Mouse (Mus musculus): ENCODE measurements around the gene Xylb. TPM values are rescaled to one million over a fixed set of nuclear protein-coding genes. Genes with fewer than 3 reads are reported as not detected.
A peak's percentile ranks its signal among the peaks of the same experiment; 100 is the strongest.

The Xylb gene
- polyA plus RNA-seq, 1 experiment from 2014 or later, result 4.6 TPM

DNA sequence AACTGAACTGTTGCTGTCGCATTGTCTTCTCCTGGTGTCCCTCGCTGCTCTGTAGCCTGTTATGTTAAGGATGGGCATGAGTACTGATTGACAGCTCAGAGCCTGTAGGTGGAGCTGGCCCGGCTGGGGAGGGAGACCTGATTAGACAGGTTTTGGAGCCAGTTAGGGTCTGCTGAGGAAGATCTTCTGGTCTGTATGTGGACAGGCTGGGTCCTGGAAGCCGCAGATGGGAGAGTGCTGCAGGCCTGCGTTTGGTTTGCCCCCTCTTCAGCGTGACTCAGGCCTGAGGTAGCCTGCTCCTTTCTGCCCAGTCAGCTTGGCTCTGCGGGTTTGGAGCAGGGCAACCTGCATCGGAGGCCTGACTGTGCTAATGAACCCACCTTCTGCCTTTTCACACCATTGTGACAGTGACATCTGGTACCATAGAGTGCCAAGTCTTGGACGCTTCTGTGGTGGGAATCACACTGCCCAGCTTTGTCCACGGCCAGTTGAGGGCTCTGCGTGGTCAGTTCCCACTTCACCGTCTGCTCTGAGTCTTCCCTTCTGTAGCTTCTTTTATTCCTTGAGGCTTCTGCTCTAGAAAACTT, 62.8 kb downstream of the Xylb start:
- Histone ChIP-seq H3K4me3 (ENCODE audit: low read depth, low read length) (no peak overlapping the region), H3K36me3 (ENCODE audit: control insufficient read depth, insufficient read depth, low read length) (no peaks in the 10 kb centered on the region), H3K9ac (ENCODE audit: low read depth, low read length) (no peak overlapping the region), H3K9me3 (ENCODE audit: control insufficient read depth, low read length) (no peaks in the 10 kb centered on the region), H3K4me2 (replicated peaks; ENCODE audit: low read depth, low read length) (no peak overlapping the region), H3K27ac (ENCODE audit: low read depth, low read length) (no peak overlapping the region), H3K27me3 (ENCODE audit: control insufficient read depth, insufficient read depth, low read length) (no peaks in the 10 kb centered on the region), H3K4me1 (replicated peaks; ENCODE audit: control insufficient read depth, insufficient read depth, low read length) (no peaks in the 10 kb centered on the region)
- ATAC-seq (ENCODE audit: low FRiP score) (no peak), DNase-seq (ENCODE audit: low spot score) (no peak)
- WGBS, result 83% methylated on average over 12 of the region's 12 CpGs

DNA sequence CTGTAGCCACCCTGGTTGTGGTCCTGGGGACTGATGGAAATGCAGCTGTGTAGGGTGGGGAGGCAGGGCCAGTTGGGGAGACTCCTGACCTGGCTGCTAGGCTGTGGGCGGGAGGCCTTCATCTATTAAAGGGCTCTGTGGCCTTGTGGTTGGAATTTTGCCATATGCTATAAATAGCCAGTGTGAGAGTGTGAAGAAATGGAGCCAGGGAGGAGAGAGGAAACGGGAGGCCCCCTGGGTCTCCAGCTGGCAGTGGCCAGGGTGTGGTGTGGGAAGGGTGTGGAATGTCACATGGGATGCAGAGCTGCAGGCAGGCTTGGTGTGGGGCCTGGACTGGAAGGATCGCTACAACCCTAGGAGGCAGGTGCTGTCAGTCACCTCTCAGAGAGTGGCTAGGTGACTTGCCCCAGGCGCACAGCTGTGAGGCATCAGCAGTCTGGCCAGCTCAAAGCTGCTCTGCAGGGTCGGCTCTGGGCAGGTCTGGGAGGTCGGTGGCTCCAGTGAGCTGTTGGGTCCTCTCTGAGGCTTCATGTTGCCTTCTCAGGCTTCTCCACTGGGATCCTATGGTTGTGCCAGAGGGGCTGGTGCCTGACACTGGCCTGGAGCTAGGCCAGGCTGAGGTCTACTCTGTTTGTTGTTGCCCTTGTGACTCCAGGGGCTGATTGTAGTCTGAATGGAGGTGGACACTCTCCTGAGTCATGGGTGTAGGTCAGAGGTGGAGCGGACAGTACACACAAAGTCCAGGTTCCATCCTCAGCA, 68.2 kb downstream of the Xylb start:
- no peak overlapping the region for H3K4me3 ChIP-seq (ENCODE audit: low read depth, low read length)
- H3K27me3 ChIP-seq (ENCODE audit: control insufficient read depth, insufficient read depth, low read length), result no peaks in the 10 kb centered on the region
- peak overlapping the region; percentile 15; the same call in 1 of the 2 replicates for H3K9ac ChIP-seq (ENCODE audit: low read depth, low read length)
- H3K9me3 ChIP-seq (ENCODE audit: control insufficient read depth, low read length), result no peaks in the 10 kb centered on the region
- 70% methylated on average over 7 of the region's 7 CpGs for WGBS
- no peak overlapping the region for H3K4me2 ChIP-seq (replicated peaks; ENCODE audit: low read depth, low read length)
- no peak overlapping the region; the same call in 1 of the 2 replicates for H3K27ac ChIP-seq (ENCODE audit: low read depth, low read length)
- 0 out of 2 replicates have a peak, but pooled peaks cover 3% of the 10 kb centered on the region for H3K36me3 ChIP-seq (ENCODE audit: control insufficient read depth, insufficient read depth, low read length)
- DNase-seq (ENCODE audit: low spot score) (no peak), ATAC-seq (ENCODE audit: low FRiP score) (peak; percentile 41; the same call in 1 of the 2 replicates)
- 0 out of 2 replicates have a peak, but pooled peaks cover 4% of the 10 kb centered on the region for H3K4me1 ChIP-seq (replicated peaks; ENCODE audit: control insufficient read depth, insufficient read depth, low read length)

DNA sequence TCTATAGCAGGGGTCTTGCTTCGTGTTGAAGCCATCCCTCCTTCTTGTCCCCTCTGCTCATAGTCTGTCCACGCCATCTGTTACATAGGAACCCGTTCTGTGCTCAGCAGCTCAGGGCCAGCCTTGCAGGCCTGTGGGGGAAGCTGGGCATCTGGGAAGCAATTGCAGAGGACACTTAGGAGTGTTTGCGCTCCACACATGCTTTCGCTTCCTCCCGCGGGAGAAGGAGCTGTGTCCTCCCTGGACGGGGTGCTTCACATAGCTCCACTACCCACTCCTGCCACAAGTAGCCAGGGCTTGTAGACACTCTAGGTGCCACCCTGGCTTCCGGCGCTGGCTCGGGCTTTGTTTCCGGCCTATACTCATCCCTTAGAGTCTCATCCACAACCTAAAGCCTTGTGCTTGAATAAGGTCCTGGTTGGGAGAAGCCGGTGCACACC, 68.8 kb downstream of the Xylb start:
- Histone ChIP-seq H3K4me2 (replicated peaks; ENCODE audit: low read depth, low read length) (no peak overlapping the region), H3K27me3 (ENCODE audit: control insufficient read depth, insufficient read depth, low read length) (no peaks in the 10 kb centered on the region), H3K27ac (ENCODE audit: low read depth, low read length) (no peak overlapping the region), H3K9me3 (ENCODE audit: control insufficient read depth, low read length) (no peaks in the 10 kb centered on the region), H3K36me3 (ENCODE audit: control insufficient read depth, insufficient read depth, low read length) (0 out of 2 replicates have a peak, but pooled peaks cover 3% of the 10 kb centered on the region), H3K4me3 (ENCODE audit: low read depth, low read length) (no peak overlapping the region), H3K4me1 (replicated peaks; ENCODE audit: control insufficient read depth, insufficient read depth, low read length) (0 out of 2 replicates have a peak, but pooled peaks cover 4% of the 10 kb centered on the region), H3K9ac (ENCODE audit: low read depth, low read length) (no peak overlapping the region)
- ATAC-seq (ENCODE audit: low FRiP score), result no peak
- WGBS, result 86% methylated on average over 13 of the region's 13 CpGs
- no peak for DNase-seq (ENCODE audit: low spot score)

DNA sequence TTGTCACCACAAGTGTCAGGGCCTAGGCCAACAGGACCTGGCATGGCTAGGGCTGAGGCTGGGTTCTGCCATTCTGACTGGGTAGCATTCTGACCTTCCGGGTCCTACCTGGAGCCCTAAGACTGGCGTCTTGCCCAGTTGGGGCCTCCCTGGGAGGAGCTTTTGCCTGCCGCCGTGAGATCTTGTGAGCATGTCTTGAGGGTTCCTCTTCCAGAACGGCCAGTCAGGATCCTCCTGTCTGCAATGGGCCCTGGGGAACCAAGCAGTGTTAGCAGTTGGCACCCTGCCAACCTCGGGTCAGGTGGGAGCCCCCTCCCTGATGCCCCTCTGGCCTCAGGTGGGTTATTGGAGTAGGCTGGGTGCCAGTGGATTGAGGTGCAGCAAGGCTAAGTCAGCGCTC, 69.3 kb downstream of the Xylb start:
- Histone ChIP-seq H3K27ac (ENCODE audit: low read depth, low read length) (no peak overlapping the region), H3K36me3 (ENCODE audit: control insufficient read depth, insufficient read depth, low read length) (0 out of 2 replicates have a peak, but pooled peaks cover 3% of the 10 kb centered on the region), H3K9me3 (ENCODE audit: control insufficient read depth, low read length) (no peaks in the 10 kb centered on the region), H3K27me3 (ENCODE audit: control insufficient read depth, insufficient read depth, low read length) (no peaks in the 10 kb centered on the region), H3K9ac (ENCODE audit: low read depth, low read length) (no peak overlapping the region), H3K4me3 (ENCODE audit: low read depth, low read length) (no peak overlapping the region), H3K4me2 (replicated peaks; ENCODE audit: low read depth, low read length) (no peak overlapping the region), H3K4me1 (replicated peaks; ENCODE audit: control insufficient read depth, insufficient read depth, low read length) (0 out of 2 replicates have a peak, but pooled peaks cover 4% of the 10 kb centered on the region)
- 92% methylated on average over 7 of the region's 7 CpGs for WGBS
- no peak for DNase-seq (ENCODE audit: low spot score)
- ATAC-seq (ENCODE audit: low FRiP score), result no peak

DNA sequence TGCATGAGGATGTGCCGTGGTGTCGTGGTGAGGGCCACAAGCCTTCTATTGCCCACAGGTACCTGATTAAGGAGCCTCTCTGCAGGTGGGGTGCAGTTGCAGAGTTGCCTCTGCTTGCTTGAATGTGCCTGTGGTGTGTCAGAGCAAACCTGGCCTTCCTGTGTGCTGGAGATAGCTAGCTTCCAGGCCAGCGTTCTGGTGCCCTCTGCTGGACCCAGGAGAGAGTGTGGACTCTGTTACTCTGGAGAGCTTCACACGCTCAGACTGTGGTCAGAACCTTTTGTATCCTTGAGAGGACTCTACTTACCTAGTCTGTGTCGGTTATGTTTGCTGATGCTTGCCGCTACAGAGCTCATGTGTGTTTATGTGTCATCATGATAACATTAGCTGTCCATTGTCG, 73.1 kb downstream of the Xylb start:
- Histone ChIP-seq H3K36me3 (ENCODE audit: control insufficient read depth, insufficient read depth, low read length) (peaks cover 11% of the 10 kb centered on the region; the same call in 1 of the 2 replicates), H3K27ac (ENCODE audit: low read depth, low read length) (no peak overlapping the region)
- WGBS, result 64% methylated on average over 7 of the region's 7 CpGs

DNA sequence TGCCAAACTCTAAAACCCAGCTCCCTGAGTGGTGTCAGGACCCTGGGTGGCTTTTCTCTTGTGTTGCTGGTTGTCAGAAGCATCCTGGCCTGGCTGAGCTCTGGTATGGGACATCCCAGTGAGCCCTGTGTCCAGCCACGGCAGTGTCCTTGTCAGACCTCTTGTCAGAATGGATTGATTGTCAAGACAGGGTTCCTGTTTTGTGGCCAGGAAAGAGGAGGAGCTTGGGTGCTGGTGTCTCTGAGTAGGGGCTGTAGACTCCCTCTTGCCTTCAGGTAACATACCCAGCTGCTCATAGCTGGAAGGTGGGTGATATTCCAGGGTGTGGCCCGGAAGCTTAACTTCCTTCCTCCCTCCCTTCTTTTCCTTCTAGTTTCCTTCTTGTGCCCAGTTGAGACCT, 78.7 kb downstream of the Xylb start:
- Histone ChIP-seq H3K27me3 (ENCODE audit: control insufficient read depth, insufficient read depth, low read length) (no peaks in the 10 kb centered on the region), H3K9ac (ENCODE audit: low read depth, low read length) (no peak overlapping the region), H3K4me3 (ENCODE audit: low read depth, low read length) (no peak overlapping the region), H3K27ac (ENCODE audit: low read depth, low read length) (no peak overlapping the region), H3K4me1 (replicated peaks; ENCODE audit: control insufficient read depth, insufficient read depth, low read length) (no peaks in the 10 kb centered on the region), H3K36me3 (ENCODE audit: control insufficient read depth, insufficient read depth, low read length) (peaks cover 11% of the 10 kb centered on the region), H3K4me2 (replicated peaks; ENCODE audit: low read depth, low read length) (no peak overlapping the region), H3K9me3 (ENCODE audit: control insufficient read depth, low read length) (no peaks in the 10 kb centered on the region)
- DNase-seq (ENCODE audit: low spot score) (no peak), ATAC-seq (ENCODE audit: low FRiP score) (no peak)
- 98% methylated on average over 2 of the region's 2 CpGs for WGBS

More for the DNA sequence above, 73.1 kb downstream of the Xylb start:
- peak; percentile 65 for ATAC-seq (ENCODE audit: low FRiP score)
- H3K4me2 ChIP-seq (replicated peaks; ENCODE audit: low read depth, low read length), result no peak overlapping the region
- DNase-seq (ENCODE audit: low spot score), result peak; percentile 83
- H3K9ac ChIP-seq (ENCODE audit: low read depth, low read length), result no peak overlapping the region
- H3K27me3 ChIP-seq (ENCODE audit: control insufficient read depth, insufficient read depth, low read length), result no peaks in the 10 kb centered on the region
- 0 out of 2 replicates have a peak, but pooled peaks cover under 1% of the 10 kb centered on the region for H3K4me1 ChIP-seq (replicated peaks; ENCODE audit: control insufficient read depth, insufficient read depth, low read length)
- H3K9me3 ChIP-seq (ENCODE audit: control insufficient read depth, low read length), result no peaks in the 10 kb centered on the region
- no peak overlapping the region for H3K4me3 ChIP-seq (ENCODE audit: low read depth, low read length)

DNA sequence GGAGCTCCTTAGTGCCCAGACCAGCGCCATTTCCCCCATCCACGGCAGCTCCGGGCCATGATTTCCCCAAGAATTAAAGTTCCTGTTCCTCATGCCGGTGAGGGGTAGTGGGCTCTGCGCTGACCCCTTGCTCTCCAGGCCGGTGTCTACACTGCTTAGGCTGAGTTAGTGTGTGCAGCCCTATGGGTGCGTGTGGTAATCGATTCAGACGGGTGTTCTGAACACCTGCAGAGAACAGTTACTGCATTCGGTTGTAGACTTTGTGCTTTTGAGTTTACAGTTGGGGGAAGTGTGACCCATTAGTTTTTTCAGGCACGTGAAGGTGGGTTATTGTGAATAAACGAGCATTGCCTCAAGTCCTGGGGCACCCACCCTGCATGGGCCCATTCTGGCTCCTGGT, 80.9 kb downstream of the Xylb start:
- WGBS, result 93% methylated on average over 12 of the region's 12 CpGs
- H3K4me3 ChIP-seq (ENCODE audit: low read depth, low read length), result no peak overlapping the region
- no peaks in the 10 kb centered on the region for H3K9me3 ChIP-seq (ENCODE audit: control insufficient read depth, low read length)
- no peak overlapping the region for H3K9ac ChIP-seq (ENCODE audit: low read depth, low read length)
- DNase-seq (ENCODE audit: low spot score) (no peak), ATAC-seq (ENCODE audit: low FRiP score) (no peak)
- no peak overlapping the region for H3K27ac ChIP-seq (ENCODE audit: low read depth, low read length)
- peaks cover 4% of the 10 kb centered on the region; the same call in 1 of the 2 replicates for H3K36me3 ChIP-seq (ENCODE audit: control insufficient read depth, insufficient read depth, low read length)
- no peaks in the 10 kb centered on the region for H3K27me3 ChIP-seq (ENCODE audit: control insufficient read depth, insufficient read depth, low read length)
- no peak overlapping the region for H3K4me2 ChIP-seq (replicated peaks; ENCODE audit: low read depth, low read length)
- no peaks in the 10 kb centered on the region for H3K4me1 ChIP-seq (replicated peaks; ENCODE audit: control insufficient read depth, insufficient read depth, low read length)

DNA sequence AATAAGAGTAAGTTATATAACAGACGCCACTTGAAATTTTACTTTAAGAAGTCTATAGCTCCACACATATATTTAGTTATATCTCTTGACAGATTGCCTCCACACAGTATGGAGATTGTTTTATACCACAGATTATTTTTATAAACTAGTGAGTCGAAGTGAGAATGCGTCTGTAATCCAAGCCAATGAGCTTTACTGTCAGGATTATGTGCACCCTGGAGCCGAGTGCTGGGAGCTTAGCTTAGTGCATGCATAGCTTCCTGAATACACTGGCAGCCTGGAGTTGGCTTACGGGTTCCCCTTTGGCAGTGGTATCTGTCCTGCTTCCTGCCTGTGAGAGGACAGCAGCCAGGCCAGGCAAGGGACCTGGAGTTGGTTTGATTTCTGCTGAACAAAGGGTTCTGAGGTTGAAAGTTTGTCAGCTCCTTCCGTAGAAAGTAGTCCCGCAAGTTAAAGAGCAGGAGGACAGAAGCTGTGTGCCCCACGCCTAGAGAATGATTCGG, 81.4 kb downstream of the Xylb start:
- H3K4me1 ChIP-seq (replicated peaks; ENCODE audit: control insufficient read depth, insufficient read depth, low read length), result no peaks in the 10 kb centered on the region
- no peak overlapping the region for H3K4me2 ChIP-seq (replicated peaks; ENCODE audit: low read depth, low read length)
- H3K4me3 ChIP-seq (ENCODE audit: low read depth, low read length), result no peak overlapping the region
- 95% methylated on average over 9 of the region's 9 CpGs for WGBS
- no peaks in the 10 kb centered on the region for H3K27me3 ChIP-seq (ENCODE audit: control insufficient read depth, insufficient read depth, low read length)
- ATAC-seq (ENCODE audit: low FRiP score), result no peak
- no peak for DNase-seq (ENCODE audit: low spot score)
- H3K9ac ChIP-seq (ENCODE audit: low read depth, low read length), result no peak overlapping the region
- H3K9me3 ChIP-seq (ENCODE audit: control insufficient read depth, low read length), result no peaks in the 10 kb centered on the region
- no peak overlapping the region for H3K27ac ChIP-seq (ENCODE audit: low read depth, low read length)
- peaks cover 4% of the 10 kb centered on the region; the same call in 1 of the 2 replicates for H3K36me3 ChIP-seq (ENCODE audit: control insufficient read depth, insufficient read depth, low read length)

Measured in hindbrain, embryonic 11.5 days (tissue).